Mouse (Mus musculus) kidney, adult 9 months (tissue): ENCODE data around the gene Zfp109.

ENCODE experiments used
- DNase-seq: peaks from one replicate; pipeline ENCODE4 v3.0.0; 2022

The Zfp109 gene

DNA sequence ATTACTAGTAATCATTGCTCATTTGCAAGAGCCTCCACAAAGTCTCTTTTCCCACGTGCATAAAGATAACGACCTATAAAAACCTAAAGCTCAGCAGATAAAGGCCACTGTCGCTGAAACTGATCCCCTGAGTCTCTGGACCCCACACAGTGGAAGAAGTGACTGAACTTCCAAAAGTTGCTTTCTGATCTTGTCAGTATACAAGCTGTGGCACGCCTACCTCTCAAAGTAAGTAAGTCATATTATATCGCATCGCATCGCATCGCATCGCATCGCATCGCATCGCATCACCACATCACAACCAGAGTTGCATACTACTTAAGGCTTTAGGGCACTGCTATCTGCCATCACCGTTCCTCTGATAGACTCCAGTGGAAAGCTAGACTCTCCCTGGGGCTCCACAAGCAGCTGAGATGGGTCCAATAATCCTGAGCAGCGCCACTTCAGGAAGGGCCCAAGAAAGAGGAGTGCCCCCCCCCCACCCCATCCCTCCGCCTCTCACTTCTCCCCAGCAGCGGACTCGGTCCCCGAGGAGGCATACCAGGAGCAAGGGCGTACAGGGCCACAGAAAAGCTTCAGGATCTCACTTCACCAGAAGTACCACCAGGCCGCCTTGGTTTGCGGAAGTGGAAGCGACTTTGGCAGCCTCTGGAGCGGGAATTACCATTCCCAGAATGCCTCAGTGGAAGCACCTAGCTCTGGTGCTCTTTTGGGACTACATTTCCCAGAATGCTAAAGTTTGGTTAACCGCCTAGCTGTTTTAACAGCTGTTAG lies 29.7 kb downstream of the Zfp109 start:
- peak; percentile 85 for DNase-seq

GRCm38 (mm10) chr7:24196961-24197360 lies 40.4 kb downstream of the Zfp109 start:
- DNase-seq = no peak

DNA sequence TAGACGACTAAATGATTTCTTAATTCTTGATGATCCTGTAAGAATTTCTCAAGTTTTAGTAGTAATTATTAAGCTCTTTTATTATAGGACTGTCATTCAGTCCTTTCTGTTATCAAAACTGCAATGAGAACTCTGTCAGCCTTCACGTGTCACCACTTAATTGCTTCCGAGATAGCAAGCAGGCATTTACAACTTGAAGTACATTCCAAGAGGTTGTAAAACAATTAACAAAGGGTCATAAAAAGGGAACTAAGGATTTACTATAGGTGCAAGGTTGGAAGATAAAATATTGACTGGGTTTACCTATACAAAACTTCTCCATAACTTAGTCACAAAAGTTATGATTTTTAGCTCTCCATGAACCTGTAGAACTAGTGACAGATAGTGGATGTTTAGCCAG lies 44.2 kb downstream of the Zfp109 start:
- DNase-seq = no peak

DNA sequence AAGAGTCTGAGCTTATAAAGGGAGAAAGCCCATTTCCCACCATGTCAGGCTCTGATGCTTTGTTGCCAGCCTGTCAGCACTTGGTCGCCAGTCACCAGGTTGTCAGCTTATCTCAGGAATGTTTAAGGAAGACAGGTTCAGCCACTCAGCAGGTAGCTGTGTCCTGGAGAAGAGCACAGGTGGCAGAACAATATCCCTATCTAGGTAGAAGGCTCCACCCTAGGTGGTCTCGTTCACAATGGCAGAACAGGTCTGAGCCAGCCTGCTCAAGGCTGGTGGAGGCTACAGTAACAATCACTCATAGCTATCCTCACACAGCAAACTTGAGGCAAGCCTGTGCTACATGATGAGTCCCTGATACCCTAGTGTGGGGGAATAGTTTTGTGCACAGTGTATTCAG lies 46.0 kb downstream of the Zfp109 start:
- DNase-seq = no peak

GRCm38 (mm10) chr7:24189571-24189944 lies 47.8 kb downstream of the Zfp109 start:
- no peak for DNase-seq

- no peak for DNase-seq
Observed at GRCm38 (mm10) chr7:24188901-24189570, 48.3 kb downstream of the Zfp109 start.

DNA sequence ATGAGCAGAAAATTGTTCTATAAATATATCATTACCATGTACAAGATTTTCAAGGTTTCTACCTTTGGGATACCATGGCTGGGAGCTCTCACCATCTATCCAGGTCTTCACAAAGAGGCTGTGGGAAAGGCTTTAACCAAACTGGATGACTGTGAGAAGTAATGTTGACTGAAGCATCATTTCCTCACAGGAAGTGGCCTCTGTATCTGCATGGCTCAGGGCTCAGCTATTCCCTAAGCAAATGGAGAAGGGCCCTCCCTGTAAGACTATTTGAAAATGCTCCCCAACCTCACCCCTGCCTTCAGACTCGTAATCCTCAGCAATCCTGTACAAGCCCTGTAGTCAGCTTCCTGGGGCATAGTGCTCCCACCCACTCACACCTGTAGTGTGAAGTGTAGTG lies 49.7 kb downstream of the Zfp109 start:
- no peak for DNase-seq
